Mouse (Mus musculus): Measurements from ENCODE around the gene Ghitm. TPM values are rescaled to one million over a fixed set of nuclear protein-coding genes. Genes with fewer than 3 reads are reported as not detected.
A peak's percentile ranks its signal among the peaks of the same experiment; 100 is the strongest.

Ghitm gene
- polyA plus RNA-seq, 1 experiment from 2014 or later, result 189 TPM

DNA sequence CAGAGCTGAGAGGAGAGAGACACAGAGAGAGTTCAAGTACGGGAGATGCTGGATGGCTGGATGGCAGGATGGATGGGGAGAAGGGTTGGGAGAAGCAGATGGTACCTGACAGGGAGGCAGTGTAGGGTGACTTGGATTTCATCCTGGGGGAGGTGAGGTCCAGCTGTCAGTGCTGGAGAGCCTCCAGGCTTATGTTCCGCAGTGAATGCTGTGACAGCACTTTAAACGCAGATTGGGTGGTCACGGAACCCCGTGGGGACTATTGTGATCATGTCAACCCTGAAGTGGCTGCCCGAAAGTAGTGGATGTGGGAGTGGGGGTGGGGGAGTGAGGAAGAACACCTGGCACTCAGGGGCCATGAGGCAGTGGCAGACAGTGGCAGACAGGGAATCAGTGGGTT is 40.6 kb downstream of the Ghitm start:
- WGBS, result 67% methylated on average over 6 of the region's 6 CpGs
- ATAC-seq (ENCODE audit: low FRiP score) (no peak), DNase-seq (ENCODE audit: low spot score) (no peak)
- no peaks in the 10 kb centered on the region for H3K36me3 ChIP-seq (ENCODE audit: control insufficient read depth, insufficient read depth, low read length)
- H3K27me3 ChIP-seq (ENCODE audit: control insufficient read depth, insufficient read depth, low read length), result peaks cover 2% of the 10 kb centered on the region; the same call in 1 of the 2 replicates
- no peak overlapping the region for H3K27ac ChIP-seq (ENCODE audit: low read depth, low read length)
- H3K9me3 ChIP-seq (ENCODE audit: control insufficient read depth, low read length), result no peaks in the 10 kb centered on the region
- H3K4me1 ChIP-seq (replicated peaks; ENCODE audit: control insufficient read depth, insufficient read depth, low read length), result no peaks in the 10 kb centered on the region; the same call in 1 of the 2 replicates
- H3K4me3 ChIP-seq (ENCODE audit: low read depth, low read length), result no peak overlapping the region
- H3K4me2 ChIP-seq (replicated peaks; ENCODE audit: low read depth, low read length), result no peak overlapping the region
- no peak overlapping the region for H3K9ac ChIP-seq (ENCODE audit: low read depth, low read length)

DNA sequence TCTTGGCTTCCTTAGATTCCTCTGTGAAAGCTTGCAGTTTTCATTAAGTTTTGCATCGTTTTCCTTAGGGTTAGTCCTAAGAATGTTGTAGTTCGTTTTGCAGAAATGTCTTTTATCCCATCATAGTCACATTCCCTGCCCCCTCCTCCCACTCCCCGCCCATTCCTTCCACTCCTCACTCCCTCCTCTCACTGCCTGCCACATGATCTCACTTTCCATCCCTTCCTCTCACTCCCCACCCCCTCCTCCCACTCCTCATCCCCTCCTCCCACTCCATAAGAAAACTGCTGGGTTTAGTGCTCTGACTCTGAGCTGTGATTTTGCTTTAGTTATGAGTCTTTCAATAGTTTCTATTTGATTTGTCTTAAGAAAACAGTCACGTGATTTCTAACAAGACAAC is 51.3 kb downstream of the Ghitm start:
- WGBS, result 42% methylated on average over 4 of the region's 4 CpGs
- no peak for DNase-seq (ENCODE audit: low spot score)
- Histone ChIP-seq H3K27me3 (ENCODE audit: control insufficient read depth, insufficient read depth, low read length) (no peaks in the 10 kb centered on the region), H3K4me1 (replicated peaks; ENCODE audit: control insufficient read depth, insufficient read depth, low read length) (no peaks in the 10 kb centered on the region), H3K27ac (ENCODE audit: low read depth, low read length) (no peak overlapping the region), H3K4me3 (ENCODE audit: low read depth, low read length) (no peak overlapping the region), H3K9me3 (ENCODE audit: control insufficient read depth, low read length) (no peaks in the 10 kb centered on the region), H3K36me3 (ENCODE audit: control insufficient read depth, insufficient read depth, low read length) (no peaks in the 10 kb centered on the region), H3K4me2 (replicated peaks; ENCODE audit: low read depth, low read length) (no peak overlapping the region), H3K9ac (ENCODE audit: low read depth, low read length) (no peak overlapping the region)
- ATAC-seq (ENCODE audit: low FRiP score), result 0 out of 2 replicates have a peak, but pooled peaks have one; percentile 57

DNA sequence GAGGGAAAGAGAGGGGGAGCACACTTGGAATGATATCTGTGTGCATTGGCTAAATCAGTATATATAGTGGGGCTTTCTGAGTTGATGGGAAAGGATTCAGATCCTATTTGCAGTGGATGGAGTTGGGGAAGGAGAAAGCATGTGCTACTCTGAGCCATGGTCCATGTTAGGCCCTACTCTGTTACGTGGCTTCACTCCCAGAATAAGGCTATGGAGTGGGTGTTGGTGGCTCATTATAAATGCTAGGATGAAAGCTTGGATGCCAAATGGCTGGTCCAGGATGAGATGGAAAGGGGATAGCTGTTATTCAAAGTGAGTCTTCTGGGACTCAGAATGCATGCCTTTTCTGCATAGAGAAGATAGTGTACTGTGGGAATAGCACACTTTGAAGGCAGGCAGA is 54.3 kb downstream of the Ghitm start:
- Histone ChIP-seq H3K36me3 (ENCODE audit: control insufficient read depth, insufficient read depth, low read length) (no peaks in the 10 kb centered on the region), H3K4me2 (replicated peaks; ENCODE audit: low read depth, low read length) (no peak overlapping the region), H3K4me3 (ENCODE audit: low read depth, low read length) (no peak overlapping the region), H3K27ac (ENCODE audit: low read depth, low read length) (no peak overlapping the region), H3K9ac (ENCODE audit: low read depth, low read length) (no peak overlapping the region), H3K9me3 (ENCODE audit: control insufficient read depth, low read length) (no peaks in the 10 kb centered on the region), H3K27me3 (ENCODE audit: control insufficient read depth, insufficient read depth, low read length) (no peaks in the 10 kb centered on the region), H3K4me1 (replicated peaks; ENCODE audit: control insufficient read depth, insufficient read depth, low read length) (no peaks in the 10 kb centered on the region)
- WGBS, result 78% methylated on average over 1 of the region's 1 CpGs
- DNase-seq (ENCODE audit: low spot score) (no peak), ATAC-seq (ENCODE audit: low FRiP score) (no peak)

Other genes with a start within 250 kb of the Ghitm start
- 47.1 and 50.2 TPM in 2 replicates for gene Ccser2, start 166.5 kb downstream of the Ghitm start, polyA plus RNA-seq (2014; fragmentation: Nextera tagmentation; extraction: Ambion mirVana)
- not detected in 2 replicates for gene Rgr, start 86.3 kb downstream of the Ghitm start, polyA plus RNA-seq (2014; fragmentation: Nextera tagmentation; extraction: Ambion mirVana)
- not detected in 2 replicates for gene Lrit1, start 80.4 kb downstream of the Ghitm start, polyA plus RNA-seq (2014; fragmentation: Nextera tagmentation; extraction: Ambion mirVana)
- not detected in 2 replicates for gene Lrit2, start 67.3 kb downstream of the Ghitm start, polyA plus RNA-seq (2014; fragmentation: Nextera tagmentation; extraction: Ambion mirVana)
- 1.2 and 2.3 TPM in 2 replicates for gene Cdhr1, start 36.9 kb downstream of the Ghitm start, polyA plus RNA-seq (2014; fragmentation: Nextera tagmentation; extraction: Ambion mirVana)
- 0.34 and 0.38 TPM in 2 replicates for gene 2610528A11Rik, start 21.2 kb downstream of the Ghitm start, polyA plus RNA-seq (2014; fragmentation: Nextera tagmentation; extraction: Ambion mirVana)

Data from hindbrain, embryonic 11.5 days (tissue).